Mouse (Mus musculus) brain, adult 2 months (tissue): ENCODE results near the gene Tubb3.

Experiments used
- DNase-seq: peaks from one replicate; pipeline ENCODE4 v3.0.0; 2011; ENCODE audit warnings: low read depth, low spot score

Gene Tubb3

GRCm38 (mm10) chr8:123411246-123411645, at the start of gene Tubb3:
Gene Tubb3 (plus strand): TSS chr8:123411424.
- DNase-seq = peak; percentile 99

- DNase-seq = peak; percentile 98
Measured at GRCm38 (mm10) chr8:123373403-123374238, 37.6 kb upstream of the Tubb3 start, which contains the start of gene Tcf25. Gene Tcf25 (plus strand): TSS chr8:123373753.

GRCm38 (mm10) chr8:123374239-123374578, 37.0 kb upstream of the Tubb3 start:
- peak; percentile 95 for DNase-seq

GRCm38 (mm10) chr8:123375701-123376100, 35.5 kb upstream of the Tubb3 start:
- no peak for DNase-seq

- DNase-seq = no peak
Measured at GRCm38 (mm10) chr8:123376106-123376505, 35.1 kb upstream of the Tubb3 start.

- DNase-seq = no peak
Measured at GRCm38 (mm10) chr8:123381711-123382110, 29.5 kb upstream of the Tubb3 start.

GRCm38 (mm10) chr8:123382516-123382915, 28.7 kb upstream of the Tubb3 start:
- no peak for DNase-seq

GRCm38 (mm10) chr8:123384883-123385540, 26.2 kb upstream of the Tubb3 start:
- no peak for DNase-seq

- no peak for DNase-seq
Measured at GRCm38 (mm10) chr8:123387041-123387440, 24.2 kb upstream of the Tubb3 start.

GRCm38 (mm10) chr8:123387801-123388200, 23.4 kb upstream of the Tubb3 start:
- DNase-seq = no peak

GRCm38 (mm10) chr8:123389026-123389425, 22.2 kb upstream of the Tubb3 start:
- peak; percentile 70 for DNase-seq

GRCm38 (mm10) chr8:123398308-123398707, 12.9 kb upstream of the Tubb3 start:
- DNase-seq = no peak

GRCm38 (mm10) chr8:123401936-123402335, 9.3 kb upstream of the Tubb3 start:
- DNase-seq = no peak

- no peak for DNase-seq
Measured at GRCm38 (mm10) chr8:123402730-123403326, 8.4 kb upstream of the Tubb3 start.

GRCm38 (mm10) chr8:123404521-123404920, 6.7 kb upstream of the Tubb3 start:
- DNase-seq = no peak

- peak; percentile 74 for DNase-seq
Measured at GRCm38 (mm10) chr8:123406786-123407185, 4.4 kb upstream of the Tubb3 start, which contains the start of gene Mc1r. Gene Mc1r (plus strand): TSS chr8:123407107.

- DNase-seq = no peak
Measured at GRCm38 (mm10) chr8:123407612-123408011, 3.6 kb upstream of the Tubb3 start.

- no peak for DNase-seq
Measured at GRCm38 (mm10) chr8:123408586-123409544, 2.4 kb upstream of the Tubb3 start.

- DNase-seq = peak; percentile 75
Measured at GRCm38 (mm10) chr8:123410049-123410587, 1.1 kb upstream of the Tubb3 start.

GRCm38 (mm10) chr8:123410788-123411187, 436 bp upstream of the Tubb3 start:
- DNase-seq = peak; percentile 53

GRCm38 (mm10) chr8:123411781-123412327, 630 bp downstream of the Tubb3 start:
- DNase-seq = peak; percentile 62
